Mouse (Mus musculus): ENCODE data around the gene Tlcd1. TPM values are rescaled to one million over a fixed set of nuclear protein-coding genes. Genes with fewer than 3 reads are reported as not detected.
A peak's percentile ranks its signal among the peaks of the same experiment; 100 is the strongest.
"Not testable (repeated sequence)": the region's sequence is repeated elsewhere in the genome, so short reads cannot be mapped to it uniquely, and the experiment has no call there.

The Tlcd1 gene
- total RNA-seq, 2 experiments from 2014 or later, result 23.8 to 29.7 TPM

GRCm38 (mm10) chr11:78175771-78176401, 625 bp upstream of the Tlcd1 start:
- no peak for DNase-seq (ENCODE audit: extremely low spot score in 1 of 2, low spot score in 1 of 2)

DNA sequence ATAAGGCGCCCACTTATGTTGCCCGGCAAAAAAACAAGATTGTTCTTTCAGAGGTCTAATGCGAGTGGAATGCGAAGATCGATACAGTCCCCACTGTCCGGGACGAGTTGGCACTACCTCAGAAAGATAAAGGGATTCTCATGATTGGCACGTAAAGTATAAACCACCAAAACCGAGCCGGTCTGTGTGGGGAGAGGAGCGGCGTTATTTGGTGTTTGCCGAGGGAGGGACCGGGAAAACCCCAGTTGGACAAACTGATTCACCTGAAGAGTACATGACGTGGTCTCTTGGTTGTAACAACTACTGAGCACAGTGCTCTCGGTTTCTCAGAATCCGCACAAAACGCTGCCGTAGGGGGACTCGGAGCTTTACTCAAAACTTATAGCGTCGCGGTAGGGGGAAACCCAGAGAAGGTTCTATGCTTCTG, 407 bp downstream of the Tlcd1 start:
- DNase-seq (ENCODE audit: extremely low spot score in 1 of 2, low spot score in 1 of 2), result no peak

DNA sequence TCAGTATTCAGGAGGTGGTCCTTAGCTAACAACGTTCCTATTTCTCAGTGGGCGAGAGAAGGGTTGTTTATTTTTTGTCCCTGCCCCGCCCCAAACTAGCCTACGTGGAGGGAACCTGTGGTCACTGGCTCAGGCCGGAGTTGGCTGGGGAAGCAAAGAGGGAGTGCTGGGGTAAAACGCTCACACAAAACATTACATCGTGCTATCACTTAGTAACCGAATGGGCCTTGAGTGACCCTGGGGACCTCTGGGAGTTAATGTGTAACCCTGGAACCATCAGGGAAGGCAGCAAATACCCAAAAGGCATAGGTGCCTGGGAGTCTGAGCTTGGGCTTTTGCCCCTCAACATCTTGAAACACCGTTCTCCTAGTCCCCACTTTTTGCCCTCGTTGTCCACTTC, 926 bp downstream of the Tlcd1 start:
- no peak for DNase-seq (ENCODE audit: extremely low spot score in 1 of 2, low spot score in 1 of 2)

- peak; percentile 93 for DNase-seq (ENCODE audit: extremely low spot score in 1 of 2, low spot score in 1 of 2)
Measured at GRCm38 (mm10) chr11:78177903-78178858, 1.7 kb downstream of the Tlcd1 start.

DNA sequence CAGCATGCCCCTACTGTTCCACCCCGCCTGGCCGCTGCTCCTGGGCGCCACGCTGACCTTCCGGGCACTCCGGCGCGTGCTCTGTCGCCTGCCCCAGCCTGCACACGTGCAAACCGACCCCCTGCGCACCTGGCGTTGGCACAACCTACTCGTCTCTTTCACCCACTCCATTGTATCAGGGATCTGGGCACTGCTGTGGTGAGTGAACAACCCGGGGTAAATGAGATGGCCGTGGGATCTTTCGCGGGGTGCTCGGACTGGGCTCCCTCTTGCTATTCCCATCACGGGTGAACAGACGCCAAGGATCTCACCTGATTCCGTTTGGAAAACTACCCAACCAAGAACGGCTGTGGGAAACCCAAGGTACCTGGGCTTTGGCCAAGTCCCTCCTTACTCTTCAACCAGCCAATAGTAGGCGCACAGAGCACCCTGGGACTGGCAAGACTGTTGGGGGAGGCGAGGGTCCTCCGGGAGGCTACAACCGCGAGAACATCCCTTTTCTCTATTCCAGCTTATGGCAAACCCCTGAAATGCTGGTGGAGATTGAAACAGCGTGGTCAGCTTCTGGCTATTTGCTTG, 2.4 kb downstream of the Tlcd1 start:
- peak in 1 of 2 experiments; percentile 50 for DNase-seq (ENCODE audit: extremely low spot score in 1 of 2, low spot score in 1 of 2)

DNA sequence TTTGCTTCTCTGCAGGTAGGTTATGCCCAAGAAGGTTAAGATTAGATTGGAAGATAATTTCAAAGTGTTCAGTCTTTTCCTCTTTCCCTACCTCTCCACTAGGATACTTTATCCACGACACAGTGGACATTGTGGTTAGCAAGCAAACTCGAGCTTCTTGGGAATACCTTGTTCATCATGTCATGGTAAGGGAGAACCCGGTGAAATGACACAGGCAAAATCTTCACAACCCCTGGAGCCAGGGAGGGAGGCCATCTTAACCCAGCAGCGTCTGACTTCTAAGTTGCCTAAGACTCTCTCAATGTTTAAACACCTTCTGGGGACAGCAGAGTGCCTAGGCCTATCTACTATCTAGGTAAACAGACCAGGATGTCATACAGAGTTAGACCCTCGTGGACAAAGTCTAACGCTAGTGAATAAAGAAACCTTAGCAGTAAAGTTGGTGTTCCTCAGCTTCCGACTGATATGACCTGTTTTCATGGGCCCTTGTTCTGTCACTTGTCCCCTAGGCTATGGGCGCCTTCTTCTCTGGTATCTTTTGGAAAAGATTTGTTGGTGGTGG, 3.0 kb downstream of the Tlcd1 start:
- no peak for DNase-seq (ENCODE audit: extremely low spot score in 1 of 2, low spot score in 1 of 2)

- DNase-seq (ENCODE audit: extremely low spot score in 1 of 2, low spot score in 1 of 2), result no peak
Measured at GRCm38 (mm10) chr11:78180081-78180761, 3.7 kb downstream of the Tlcd1 start.

GRCm38 (mm10) chr11:78181830-78182357, 5.4 kb downstream of the Tlcd1 start:
- DNase-seq (ENCODE audit: extremely low spot score in 1 of 2, low spot score in 1 of 2), result no peak

GRCm38 (mm10) chr11:78182450-78182849, 5.9 kb downstream of the Tlcd1 start:
- no peak for DNase-seq (ENCODE audit: extremely low spot score in 1 of 2, low spot score in 1 of 2)

DNA sequence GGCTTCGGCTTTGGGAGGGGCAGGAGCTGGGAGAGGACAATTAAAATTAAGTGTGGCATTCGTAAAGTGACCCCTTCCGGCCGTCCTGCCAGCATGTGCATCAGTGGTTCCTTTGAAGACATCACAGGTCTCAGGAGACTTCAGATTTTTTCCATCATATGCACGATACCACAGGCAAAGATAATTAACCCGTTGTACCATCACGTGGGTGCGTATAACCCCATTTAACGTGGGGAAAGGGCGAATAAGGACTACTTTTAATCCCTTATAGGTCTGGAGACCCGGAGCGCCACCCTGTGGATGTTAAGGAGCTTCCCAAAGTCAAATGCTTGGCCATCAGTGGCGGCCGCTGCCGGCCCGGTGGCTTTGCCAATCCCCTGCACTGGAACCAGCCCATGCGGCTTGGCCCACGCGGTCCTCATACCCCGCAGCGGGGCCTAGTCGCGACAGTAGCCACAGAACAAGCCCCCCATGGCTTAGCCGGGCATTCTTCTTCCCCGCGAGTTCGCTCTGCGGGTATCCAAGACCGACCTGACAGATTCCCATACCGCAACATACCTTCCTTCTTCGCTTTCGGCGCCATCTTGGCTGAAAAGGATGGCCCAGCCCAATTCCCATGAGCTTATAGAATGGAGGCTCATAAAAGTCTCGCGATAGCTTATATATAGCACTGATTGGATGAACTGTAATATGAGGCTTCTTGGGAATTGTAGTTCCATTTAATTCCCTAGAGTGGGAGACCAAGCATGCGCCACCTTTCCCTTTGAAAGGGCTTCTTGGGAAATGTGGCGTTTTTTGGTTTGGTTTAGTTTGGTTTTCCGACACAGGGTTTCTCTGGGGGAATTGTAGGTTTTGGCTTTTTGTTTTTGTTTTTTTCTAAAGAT, 6.7 kb downstream of the Tlcd1 start, which contains the start of gene Rpl23a:
Gene Rpl23a, minus strand, starts transcription at position 624 of the 884 bp plus-strand sequence.
- DNase-seq (ENCODE audit: extremely low spot score in 1 of 2, low spot score in 1 of 2), result peak; percentile 70 to 88

- DNase-seq (ENCODE audit: extremely low spot score in 1 of 2, low spot score in 1 of 2), result no peak
Measured at GRCm38 (mm10) chr11:78183884-78184514, 7.5 kb downstream of the Tlcd1 start.

- DNase-seq (ENCODE audit: extremely low spot score in 1 of 2, low spot score in 1 of 2), result not testable (repeated sequence)
Measured at GRCm38 (mm10) chr11:78184702-78185101, 8.2 kb downstream of the Tlcd1 start.

GRCm38 (mm10) chr11:78188331-78189233, 12.1 kb downstream of the Tlcd1 start, which contains the start of gene Rab34:
Gene Rab34 (plus strand): TSS chr11:78188430.
- peak; percentile 69 to 70 for DNase-seq (ENCODE audit: extremely low spot score in 1 of 2, low spot score in 1 of 2)

DNA sequence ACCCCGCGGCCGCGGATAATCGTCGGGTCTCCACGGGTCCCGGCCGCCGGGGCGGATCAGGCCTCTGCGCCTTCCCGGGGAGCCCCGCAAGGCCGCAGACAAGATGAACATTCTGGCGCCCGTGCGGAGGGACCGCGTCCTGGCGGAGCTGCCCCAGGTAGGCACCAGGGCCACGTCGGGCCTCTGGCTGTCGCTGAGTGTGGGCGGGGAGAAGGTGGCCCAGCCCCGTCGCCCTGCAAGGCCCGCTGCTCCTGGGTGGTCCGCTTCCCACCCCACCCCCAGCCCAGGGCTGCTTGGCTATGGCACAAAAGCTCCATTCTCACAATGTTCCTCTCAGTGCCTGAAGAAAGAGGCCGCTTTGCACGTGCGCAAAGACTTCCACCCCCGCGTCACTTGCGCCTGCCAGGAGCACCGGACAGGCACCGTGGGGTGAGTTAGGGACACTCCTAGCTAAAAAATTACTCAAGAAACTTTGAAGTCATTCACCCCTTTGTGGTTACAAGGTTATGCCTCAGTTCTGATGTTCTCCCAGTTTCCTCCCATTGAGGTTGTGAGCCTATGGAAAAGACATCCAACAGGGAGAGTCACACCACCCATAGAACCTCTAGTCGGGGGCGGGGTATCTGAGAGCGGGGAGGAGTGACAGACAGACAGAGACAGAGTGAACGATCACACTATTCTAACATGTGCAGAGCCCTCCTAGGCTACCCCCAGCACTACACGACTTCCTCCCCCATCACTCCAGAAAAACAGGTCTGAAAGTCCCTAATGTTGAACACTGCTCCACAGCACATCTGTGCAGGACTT, 12.9 kb downstream of the Tlcd1 start:
- DNase-seq (ENCODE audit: extremely low spot score in 1 of 2, low spot score in 1 of 2), result peak; percentile 59 to 61

DNA sequence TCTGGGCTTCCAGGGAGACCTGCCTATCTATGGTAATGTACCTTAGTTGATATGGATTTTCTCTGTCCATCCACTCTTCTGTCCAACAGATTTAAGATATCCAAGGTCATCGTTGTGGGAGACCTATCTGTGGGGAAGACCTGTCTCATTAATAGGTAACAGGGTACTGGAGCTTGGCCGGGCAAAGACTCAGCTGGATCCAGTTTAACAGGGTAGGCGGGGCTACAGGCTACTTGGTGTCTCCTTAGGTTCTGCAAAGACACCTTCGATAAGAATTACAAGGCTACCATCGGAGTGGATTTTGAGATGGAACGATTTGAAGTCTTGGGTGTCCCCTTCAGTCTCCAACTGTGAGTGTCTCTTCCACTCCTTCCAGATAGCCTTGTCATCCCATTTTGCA, 13.5 kb downstream of the Tlcd1 start:
- DNase-seq (ENCODE audit: extremely low spot score in 1 of 2, low spot score in 1 of 2), result no peak

- DNase-seq (ENCODE audit: extremely low spot score in 1 of 2, low spot score in 1 of 2), result no peak
Measured at GRCm38 (mm10) chr11:78193113-78193512, 16.6 kb downstream of the Tlcd1 start, which contains the start of gene Proca1. Gene Proca1 (plus strand): TSS chr11:78193392.
